Mouse (Mus musculus) cerebellum, adult 2 months (tissue): ENCODE results near the gene Cd82. TPM values are rescaled to one million over a fixed set of nuclear protein-coding genes. Genes with fewer than 3 reads are reported as not detected.

Experiments used
- DNase-seq, 2 experiments: peaks; one replicate each; pipeline ENCODE4 v3.0.0; 2021
- H3K27ac ChIP-seq: fragments of 200-500 bp; 2 replicates; pipeline ENCODE4 v1.5.1; 2012; ENCODE audit warnings: low read length, control low read depth, inconsistent platforms; ENCODE audit not compliant: insufficient read depth
- H3K27me3 ChIP-seq: fragments of 200-500 bp; 2 replicates; pipeline ENCODE4 v1.6.1; 2012; ENCODE audit warnings: inconsistent platforms, mild to moderate bottlenecking, low read length, moderate library complexity; ENCODE audit not compliant: control insufficient read depth, insufficient read depth
- H3K4me1 ChIP-seq: fragments of 200-500 bp; 2 replicates; pipeline ENCODE4 v1.6.1; 2011; ENCODE audit warnings: low read length; ENCODE audit not compliant: control insufficient read depth, insufficient read depth
- H3K4me3 ChIP-seq: fragments of 200-500 bp; replicated peaks from 2 replicates; pipeline ENCODE3; 2011; ENCODE audit warnings: mild to moderate bottlenecking, low read depth, low read length, control low read depth; ENCODE audit not compliant: insufficient read depth
- CTCF ChIP-seq: fragments of 200-500 bp; IDR thresholded peaks from 2 replicates; pipeline ENCODE4 v1.5.1; 2011; ENCODE audit warnings: low read depth, mild to moderate bottlenecking, control low read depth, low read length, moderate library complexity, borderline replicate concordance; ENCODE audit not compliant: insufficient read depth
- POLR2A ChIP-seq: fragments of 200-500 bp; IDR thresholded peaks from 2 replicates; pipeline ENCODE4 v1.6.1; 2011; ENCODE audit warnings: low read length, control low read depth, borderline replicate concordance; ENCODE audit not compliant: insufficient read depth
- WGBS: fragments of 180-500 bp; shearing (Covaris S2); methylation state at CpG from one replicate; pipeline ENCODE4 v1.1.7; 2018; 5-methylcytosine and 5-hydroxymethylcytosine counted together
- polyA plus RNA-seq: library from polyadenylated mRNA; depleted of rRNA; stranded (reverse); fragments of >200 nt; gene quantifications from 2 replicates; pipeline ENCODE4 v1.2.3, GENCODE M21; 2012; rRNA removed

Gene Cd82
- polyA plus RNA-seq, result 41.0 and 47.4 TPM in 2 replicates

DNA sequence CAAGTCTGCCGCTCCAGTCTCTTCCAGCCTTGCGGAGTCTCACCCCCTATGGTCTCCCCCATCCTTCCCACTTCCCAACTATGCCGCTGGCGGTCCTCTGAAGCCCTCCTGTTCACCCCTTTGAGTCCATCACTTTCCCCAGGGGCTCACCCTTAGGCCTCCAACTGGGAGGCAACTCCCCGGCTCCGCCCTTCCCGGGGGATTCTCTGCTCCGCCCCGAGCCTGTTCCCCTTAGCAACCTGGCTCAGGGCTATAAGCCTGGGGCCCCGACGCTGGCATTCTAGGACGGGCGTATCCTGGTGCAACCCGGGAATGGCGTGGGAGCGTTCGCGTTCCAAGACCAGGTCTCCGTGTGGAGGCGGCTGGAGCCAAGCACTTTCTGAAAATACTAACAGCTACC is at the start of gene Cd82:
Gene Cd82, minus strand, starts transcription at position 381 of the 400 bp plus-strand sequence.
- Histone ChIP-seq H3K27ac (no peak within 1 kb of the TSS), H3K4me3 (peak within 1 kb of the TSS; percentile 20), H3K4me1 (no peaks in the 10 kb centered on the region), H3K27me3 (no peaks in the 10 kb centered on the region; the same call in 1 of the 2 replicates)
- WGBS, result 14% methylated on average over 20 of the region's 20 CpGs
- DNase-seq, result no peak
- no peak for TF ChIP-seq CTCF
- TF ChIP-seq POLR2A, result no peak

DNA sequence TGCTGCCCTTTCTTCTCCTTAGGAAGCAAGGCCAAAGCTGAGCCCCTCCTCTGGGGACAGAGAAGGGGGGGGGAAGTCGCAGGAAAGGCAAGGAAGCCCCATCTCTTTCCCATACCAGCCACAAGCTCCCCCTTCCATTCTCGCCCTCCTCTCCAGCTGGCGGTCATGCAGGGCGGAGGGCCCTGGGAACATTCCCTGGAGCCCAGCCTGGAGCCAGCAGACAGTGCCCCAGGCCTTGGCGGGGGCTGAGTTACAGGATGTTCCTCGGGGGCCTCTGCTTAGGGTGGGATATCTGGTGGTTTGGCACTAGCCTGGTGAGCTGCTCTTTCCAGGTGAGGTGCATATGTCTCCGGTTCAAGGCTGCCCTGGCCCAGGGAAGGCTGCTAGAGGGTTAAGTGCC is 49.2 kb upstream of the Cd82 start:
- TF ChIP-seq CTCF, result no peak
- no peak for TF ChIP-seq POLR2A
- Histone ChIP-seq H3K4me3 (no peak overlapping the region), H3K27me3 (no peaks in the 10 kb centered on the region; the same call in 1 of the 2 replicates), H3K27ac (no peak overlapping the region), H3K4me1 (peaks cover 6% of the 10 kb centered on the region)
- no peak for DNase-seq
- WGBS, result 47% methylated on average over 7 of the region's 7 CpGs

DNA sequence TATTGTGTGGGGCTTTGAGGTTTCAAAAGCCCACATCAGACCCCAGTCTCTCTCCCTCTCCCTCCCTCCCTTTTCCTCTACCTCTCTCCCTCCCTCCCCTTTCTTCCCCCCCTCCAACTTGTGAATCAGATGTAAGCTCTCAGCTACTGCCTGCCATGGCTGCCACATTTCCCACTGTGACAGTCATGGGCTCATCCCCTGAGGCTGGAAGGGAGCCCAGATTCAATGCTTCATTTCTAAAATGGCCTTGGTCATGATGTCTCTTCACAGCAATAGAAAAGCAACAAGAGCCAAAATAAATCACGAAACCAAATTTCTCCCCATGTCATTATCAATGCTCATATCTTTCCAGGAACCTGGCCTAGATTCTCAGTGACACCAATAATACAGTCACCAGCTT is 47.9 kb upstream of the Cd82 start:
- WGBS, result 47% methylated on average over 1 of the region's 1 CpGs
- peaks cover 6% of the 10 kb centered on the region for H3K4me1 ChIP-seq
- TF ChIP-seq POLR2A, result no peak
- no peak for TF ChIP-seq CTCF
- H3K4me3 ChIP-seq, result no peak overlapping the region
- H3K27me3 ChIP-seq, result no peaks in the 10 kb centered on the region; the same call in 1 of the 2 replicates
- peak in 1 of 2 experiments; percentile 42 for DNase-seq
- no peak overlapping the region for H3K27ac ChIP-seq

DNA sequence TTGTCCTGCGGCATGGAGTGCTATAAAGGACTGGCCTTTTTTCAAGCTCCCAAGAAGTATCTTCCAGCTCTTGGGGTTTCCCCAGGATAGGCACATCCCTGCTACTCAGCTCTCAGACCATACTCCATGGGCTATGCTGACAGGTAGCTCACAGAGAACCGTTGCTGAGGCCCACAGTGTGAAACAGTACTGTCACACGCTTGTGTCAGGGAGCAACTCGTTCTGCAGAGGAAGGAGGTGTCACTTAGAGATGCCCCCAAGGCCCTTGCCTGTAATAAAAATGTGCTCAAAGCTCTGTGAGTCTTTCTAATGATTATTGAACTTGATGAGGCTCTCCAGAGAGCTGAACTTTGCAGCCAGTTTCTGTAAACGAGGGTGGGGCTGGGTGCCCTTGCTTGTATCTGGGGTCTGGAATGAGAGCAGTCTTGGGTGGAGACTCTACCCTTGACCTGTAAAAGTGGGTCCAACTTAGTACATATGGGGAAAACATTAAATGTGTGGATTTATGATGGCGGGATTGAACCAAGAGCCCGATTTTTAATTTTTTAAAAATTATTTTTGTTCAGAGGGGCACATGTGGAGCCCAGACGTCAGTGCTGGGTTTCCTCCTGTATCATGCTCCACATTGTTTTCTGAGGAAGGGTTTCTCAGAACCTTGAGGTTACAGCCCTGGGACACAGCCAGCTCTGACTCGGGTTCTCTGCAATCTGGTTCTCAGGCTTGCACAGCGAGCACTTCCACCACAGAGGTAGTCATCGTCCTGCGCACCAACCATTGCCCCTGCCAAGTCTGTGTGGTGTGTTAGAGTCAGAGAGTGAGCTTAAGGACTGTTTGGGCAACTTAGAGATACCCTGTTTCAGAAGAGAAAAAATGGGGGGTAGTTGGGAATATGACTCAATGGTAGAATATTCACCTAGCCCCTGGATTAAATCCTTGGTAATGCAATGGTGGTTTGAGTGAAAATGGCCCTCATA is 47.1 kb upstream of the Cd82 start:
- Histone ChIP-seq H3K27me3 (no peaks in the 10 kb centered on the region), H3K4me1 (peaks cover 6% of the 10 kb centered on the region), H3K27ac (no peak overlapping the region), H3K4me3 (no peak overlapping the region)
- WGBS, result 91% methylated on average over 12 of the region's 12 CpGs
- TF ChIP-seq CTCF (no peak), POLR2A (no peak)
- DNase-seq, result no peak

DNA sequence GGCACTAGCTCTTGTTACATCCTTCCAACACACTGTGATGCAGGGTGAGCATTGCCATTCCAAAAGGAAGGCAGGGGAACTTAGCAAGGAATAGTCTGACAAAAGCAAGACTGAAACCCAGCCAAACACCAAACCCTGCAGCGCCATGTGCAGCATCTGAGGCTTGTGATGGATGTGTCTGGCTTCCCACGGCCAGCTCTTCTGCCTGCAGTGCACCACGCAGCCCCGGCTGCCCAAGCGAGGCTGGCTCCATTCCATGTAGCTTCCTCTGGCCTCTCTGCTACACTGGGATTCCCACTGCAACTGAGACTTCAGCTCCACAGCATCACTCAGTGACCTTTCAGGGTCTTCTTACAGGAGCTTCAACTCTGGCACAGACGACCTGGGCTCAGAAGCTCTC is 42.2 kb upstream of the Cd82 start:
- H3K27me3 ChIP-seq, result no peaks in the 10 kb centered on the region
- H3K4me3 ChIP-seq, result no peak overlapping the region
- no peaks in the 10 kb centered on the region for H3K4me1 ChIP-seq
- 42% methylated on average over 6 of the region's 6 CpGs for WGBS
- no peak for TF ChIP-seq CTCF
- no peak for TF ChIP-seq POLR2A
- no peak overlapping the region for H3K27ac ChIP-seq
- DNase-seq, result no peak

DNA sequence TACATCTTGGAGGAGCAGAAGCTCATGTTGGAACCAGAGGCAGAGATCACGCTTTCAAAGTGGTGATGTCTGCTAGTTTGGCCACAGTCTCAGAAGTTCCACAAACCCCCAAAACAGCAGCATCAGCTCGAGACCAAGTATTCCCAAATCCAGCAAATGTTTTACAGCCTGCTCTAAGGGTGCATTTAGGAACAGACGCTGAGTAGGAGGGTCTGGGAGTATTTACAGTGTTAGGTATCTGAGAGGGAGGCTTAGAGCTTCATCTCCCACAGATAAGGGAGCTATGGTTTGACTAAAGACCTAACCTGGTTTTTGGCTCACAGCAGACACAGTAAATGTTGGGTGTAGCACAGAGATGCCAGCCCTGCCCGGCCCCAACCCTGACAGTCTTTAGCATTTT is 40.4 kb upstream of the Cd82 start:
- no peak overlapping the region for H3K27ac ChIP-seq
- WGBS, result 94% methylated on average over 4 of the region's 4 CpGs
- H3K27me3 ChIP-seq, result no peaks in the 10 kb centered on the region
- H3K4me1 ChIP-seq, result no peaks in the 10 kb centered on the region
- TF ChIP-seq CTCF, result no peak
- TF ChIP-seq POLR2A, result no peak
- no peak for DNase-seq
- H3K4me3 ChIP-seq, result no peak overlapping the region

DNA sequence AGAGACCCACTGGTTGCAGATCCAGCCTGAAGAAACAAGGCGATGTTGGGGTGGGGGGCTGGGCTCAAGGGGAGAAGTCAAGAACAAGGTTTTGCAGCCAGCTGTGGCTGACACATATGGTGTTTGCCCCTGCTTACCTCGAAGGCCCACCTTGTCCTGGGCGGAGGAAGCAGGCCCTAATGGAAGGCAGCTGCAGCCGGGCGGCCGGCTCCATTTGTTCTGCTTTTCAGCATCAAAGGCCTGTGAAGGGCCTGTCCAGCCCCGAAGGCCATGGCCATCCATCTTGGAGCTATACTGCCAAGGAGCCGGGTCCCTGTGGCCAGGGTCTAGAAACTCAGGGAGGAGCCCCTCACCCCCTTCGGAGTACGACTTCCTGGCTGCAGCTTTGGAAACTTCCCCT is 38.4 kb upstream of the Cd82 start:
- DNase-seq, result no peak
- no peaks in the 10 kb centered on the region for H3K27me3 ChIP-seq
- no peak overlapping the region for H3K4me3 ChIP-seq
- H3K27ac ChIP-seq, result no peak overlapping the region
- H3K4me1 ChIP-seq, result no peaks in the 10 kb centered on the region
- TF ChIP-seq CTCF, result no peak
- TF ChIP-seq POLR2A, result no peak
- 87% methylated on average over 10 of the region's 10 CpGs for WGBS

DNA sequence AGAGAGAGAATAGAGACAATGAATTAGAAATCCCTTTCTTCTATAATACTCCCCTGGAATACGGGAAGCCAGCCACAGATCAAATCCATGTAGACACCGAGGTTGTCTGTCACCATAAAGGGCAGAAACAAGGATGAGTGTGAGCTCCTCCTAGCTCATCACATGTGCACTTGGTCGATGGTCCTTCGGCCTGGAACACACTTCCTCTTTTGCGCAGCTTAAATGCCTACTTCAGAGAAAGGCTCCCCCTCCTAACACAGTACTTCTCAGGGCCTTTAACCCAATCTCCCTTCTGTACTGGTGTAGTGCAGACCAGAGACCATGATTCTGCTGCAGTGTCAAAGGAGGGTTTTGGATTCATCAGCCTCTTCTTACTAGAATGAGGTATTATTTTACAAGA is 34.3 kb upstream of the Cd82 start:
- WGBS, result 93% methylated on average over 5 of the region's 5 CpGs
- TF ChIP-seq CTCF (no peak), POLR2A (no peak)
- Histone ChIP-seq H3K4me1 (no peaks in the 10 kb centered on the region), H3K4me3 (no peak overlapping the region), H3K27me3 (no peaks in the 10 kb centered on the region), H3K27ac (no peak overlapping the region)
- no peak for DNase-seq
